7 mouse cellular contexts compared by ENCODE assay signal in the genomic region with DNA sequence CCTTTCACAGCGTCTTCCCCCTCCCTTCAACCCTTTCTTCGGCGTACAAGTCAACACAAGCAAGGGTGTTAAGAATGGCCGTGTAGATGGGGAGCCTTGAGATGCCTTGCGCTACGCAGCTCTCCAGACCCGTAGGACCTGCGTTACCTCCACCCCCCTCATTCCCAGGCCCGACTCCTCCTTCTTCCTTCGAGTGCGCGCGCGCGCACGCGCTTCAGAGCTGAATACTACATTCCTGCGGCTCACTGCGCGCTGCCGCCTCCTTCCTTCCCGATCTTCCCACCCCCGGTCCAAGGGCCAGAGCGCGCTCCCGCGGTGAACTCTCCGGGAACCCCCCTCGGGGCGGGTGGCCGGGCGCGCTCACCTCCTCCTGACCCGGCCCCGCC. TPM values are rescaled to one million over a fixed set of nuclear protein-coding genes. Genes with fewer than 3 reads are reported as not detected.
DNase-seq lines count a peak whose midpoint lies in the region; ATAC-seq lines count a peak whose summit lies in the region.

No protein-coding gene starts in this region.

- H3K9me3 ChIP-seq in intestine, embryonic 14.5 days (ENCODE audit: control insufficient read depth, low read length) = no peaks in the 10 kb centered on the region

- H3K27me3 ChIP-seq in intestine, embryonic 14.5 days (replicated peaks; ENCODE audit: control insufficient read depth, insufficient read depth, low read length) = no peaks in the 10 kb centered on the region

- no peaks in the 10 kb centered on the region for H3K36me3 ChIP-seq in intestine, embryonic 14.5 days (ENCODE audit: control insufficient read depth, insufficient read depth, low read length)

- H3K27ac ChIP-seq in intestine, embryonic 14.5 days (ENCODE audit: low read depth) = peak overlapping the region; percentile 94

- ATAC-seq in intestine, embryonic 14.5 days (replicated peaks; ENCODE audit: low FRiP score, low TSS enrichment, low read depth) = peak; percentile 82

- H3K4me3 ChIP-seq in intestine, embryonic 14.5 days (ENCODE audit: low read depth, low read length) = peak overlapping the region; percentile 62

- H3K4me1 ChIP-seq in intestine, embryonic 14.5 days (replicated peaks; ENCODE audit: control insufficient read depth, insufficient read depth, low read length) = peaks cover 57% of the 10 kb centered on the region

- peak overlapping the region; percentile 58 for H3K9ac ChIP-seq in intestine, embryonic 14.5 days (ENCODE audit: low read length)

- under 1% methylated on average over 33 of the region's 35 CpGs for WGBS in intestine, embryonic 14.5 days

- DNase-seq in adrenal gland, adult 18-20 months (ENCODE audit: low spot score in 2 of 2) = peak; percentile 89
- DNase-seq in embryo, embryonic 10 days (ENCODE audit: low spot score) = peak; percentile 97
- DNase-seq in gastrocnemius, postnatal 25 days = peak; percentile 98
- DNase-seq in intestine, embryonic 14.5 days (ENCODE audit: low spot score) = peak; percentile 95
- peak; percentile 85 to 93 for DNase-seq in left cerebral cortex, postnatal 25 days (ENCODE audit: low spot score in 2 of 2)
- peak; percentile 96 for DNase-seq in mesoderm, embryonic 11.5 days (ENCODE audit: low read depth, low spot score)
- DNase-seq in right cerebral cortex, postnatal 36 days (ENCODE audit: low spot score in 2 of 2) = peak; percentile 86 to 89

- intact Hi-C loops in left cerebral cortex, postnatal 25 days (cut with DNase I) = loop anchor here (1.0 kb wide), 1 partner anchor 44 kb away; a partner anchor contains a TSS

- H3K4me2 ChIP-seq in intestine, embryonic 14.5 days (ENCODE audit: low read length) = peak overlapping the region; percentile 95

RNA-seq across cellular contexts. Expression of a gene that starts 10.5 kb away (rescaled TPM):
- 10 to 100 TPM; 21.7 to 27.2 TPM for total RNA-seq in adrenal gland, adult 18-20 months (2021)
- total RNA-seq in gastrocnemius, postnatal 25 days (2021) = 1 to 10 TPM; 9.3 to 9.8 TPM
- 16.4 and 17.1 TPM in 2 replicates for polyA plus RNA-seq in intestine, embryonic 14.5 days (2014; fragmentation: Nextera tagmentation; extraction: Ambion mirVana)
- total RNA-seq in left cerebral cortex, postnatal 25 days (2021) = 10 to 100 TPM; 12.7 to 15.4 TPM

RNA-seq across cellular contexts. Expression of a gene that starts 15.1 kb away (rescaled TPM):
- total RNA-seq in adrenal gland, adult 18-20 months (2021) = 1 to 10 TPM; 4.1 to 7.4 TPM
- 1 to 10 TPM in 1 of 2 experiments, under 1 TPM in 1; 0.41 to 1.2 TPM for total RNA-seq in gastrocnemius, postnatal 25 days (2021)
- polyA plus RNA-seq in intestine, embryonic 14.5 days (2014; fragmentation: Nextera tagmentation; extraction: Ambion mirVana) = 13.3 and 13.5 TPM in 2 replicates
- 1 to 10 TPM; 1.0 to 1.7 TPM for total RNA-seq in left cerebral cortex, postnatal 25 days (2021)

RNA-seq across cellular contexts. Expression of a gene that starts 23.5 kb away (rescaled TPM):
- total RNA-seq in adrenal gland, adult 18-20 months (2021) = under 1 TPM in 1 of 2 experiments, not detected in 1; 0.13 TPM
- total RNA-seq in gastrocnemius, postnatal 25 days (2021) = not detected
- 0.11 and 0.19 TPM in 2 replicates for polyA plus RNA-seq in intestine, embryonic 14.5 days (2014; fragmentation: Nextera tagmentation; extraction: Ambion mirVana)
- not detected for total RNA-seq in left cerebral cortex, postnatal 25 days (2021)

RNA-seq across cellular contexts. Expression of a gene that starts 32.4 kb away (rescaled TPM):
- 10 to 100 TPM; 32.6 to 35.2 TPM for total RNA-seq in adrenal gland, adult 18-20 months (2021)
- 10 to 100 TPM; 12.1 to 14.1 TPM for total RNA-seq in gastrocnemius, postnatal 25 days (2021)
- polyA plus RNA-seq in intestine, embryonic 14.5 days (2014; fragmentation: Nextera tagmentation; extraction: Ambion mirVana) = 65.3 and 67.1 TPM in 2 replicates
- 10 to 100 TPM; 42.1 to 43.9 TPM for total RNA-seq in left cerebral cortex, postnatal 25 days (2021)

RNA-seq across cellular contexts. Expression of a gene that starts 42.3 kb away (rescaled TPM):
- total RNA-seq in adrenal gland, adult 18-20 months (2021) = 100 to 1,000 TPM in 1 of 2 experiments, 10 to 100 TPM in 1; 81.7 to 106 TPM
- total RNA-seq in gastrocnemius, postnatal 25 days (2021) = 10 to 100 TPM; 10.4 to 16.7 TPM
- 52.3 and 53.6 TPM in 2 replicates for polyA plus RNA-seq in intestine, embryonic 14.5 days (2014; fragmentation: Nextera tagmentation; extraction: Ambion mirVana)
- total RNA-seq in left cerebral cortex, postnatal 25 days (2021) = 10 to 100 TPM; 28.4 to 32.1 TPM

Comparison
In these comparisons a context has a peak if more than half of its experiments do, and no peak if none do; other contexts are left out.
1. Peak in every context shown above with its lines: DNase-seq, ATAC-seq, H3K4me3 ChIP-seq and H3K27ac ChIP-seq.